Mouse (Mus musculus) forebrain, embryonic 14.5 days (tissue): ENCODE measurements at regions not wholly inside any gene's neighbourhood (a gene's known extent, or its start where the extent isn't known, plus 50 kb on each side); places are given as distances from the start of the nearest gene placed in this dataset.

Experiments used
- ATAC-seq: fragments of 200-750 bp; cut with Nextera tagmentation; 2 replicates; pipeline ENCODE4 v1.8.0; 2017; ENCODE audit warnings: mild to moderate bottlenecking, moderate library complexity
- DNase-seq: peaks from one replicate; pipeline ENCODE4 v3.0.0-alpha.2; 2015; ENCODE audit warnings: low spot score
- H3K27ac ChIP-seq: fragments of 300-500 bp; sonication (generic); 2 replicates; pipeline ENCODE4 v1.5.1; 2014; ENCODE audit warnings: low read depth, mild to moderate bottlenecking, control low read depth, low read length, moderate library complexity
- H3K27me3 ChIP-seq: fragments of 300-500 bp; sonication (generic); replicated peaks from 2 replicates; pipeline ENCODE4 v1.6.1; 2014; ENCODE audit warnings: low read length, control low read depth, mixed read lengths; ENCODE audit not compliant: control insufficient read depth, insufficient read depth
- H3K36me3 ChIP-seq: fragments of 300-500 bp; sonication (generic); 2 replicates; pipeline ENCODE4 v1.6.1; 2014; ENCODE audit warnings: low read length, control low read depth; ENCODE audit not compliant: control insufficient read depth, insufficient read depth
- H3K4me1 ChIP-seq: fragments of 300-500 bp; sonication (generic); 2 replicates; pipeline ENCODE4 v1.6.1; 2014; ENCODE audit warnings: antibody characterized with exemption, low read length, control low read depth; ENCODE audit not compliant: control insufficient read depth, insufficient read depth
- H3K4me2 ChIP-seq: fragments of 300-500 bp; sonication (generic); 2 replicates; pipeline ENCODE4 v1.6.1; 2014; ENCODE audit warnings: mild to moderate bottlenecking, control low read depth, low read length
- H3K4me3 ChIP-seq: fragments of 300-500 bp; sonication (generic); 2 replicates; pipeline ENCODE4 v1.5.1; 2014; ENCODE audit warnings: low read depth, low read length, control low read depth
- H3K9ac ChIP-seq: fragments of 300-500 bp; sonication (generic); 2 replicates; pipeline ENCODE4 v1.6.1; 2014; ENCODE audit warnings: mild to moderate bottlenecking, low read length, control low read depth, moderate library complexity
- H3K9me3 ChIP-seq: fragments of 300-500 bp; sonication (generic); replicated peaks from 2 replicates; pipeline ENCODE4 v1.6.1; 2016; ENCODE audit warnings: low read length, control low read depth, mixed read lengths; ENCODE audit not compliant: control insufficient read depth
- WGBS: fragments of 180-500 bp; shearing (Covaris S2); extraction: QIAGEN DNeasy Blood & Tissue Kit; methylation state at CpG from one replicate; pipeline ENCODE4 v1.1.7; 2014; 5-methylcytosine and 5-hydroxymethylcytosine counted together

DNA sequence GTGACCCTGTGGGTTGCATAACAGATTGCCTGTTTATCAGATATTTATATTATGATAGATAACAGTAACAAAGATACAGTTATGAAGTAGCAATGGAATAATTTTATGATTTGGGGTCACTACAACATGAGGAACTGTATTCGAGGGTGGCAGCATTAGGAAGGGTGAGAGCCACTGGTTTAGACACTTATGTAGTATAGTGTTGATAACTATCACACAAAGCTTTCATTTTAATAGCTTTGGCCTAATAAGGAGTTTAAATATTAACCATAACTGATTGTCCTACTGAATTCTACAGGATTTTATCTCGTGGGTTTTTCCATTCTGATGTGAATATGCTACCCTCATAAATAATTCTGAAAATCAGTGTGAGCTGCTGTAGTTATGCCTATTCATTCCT is 538.6 kb upstream of the Cited2 start:
- Histone ChIP-seq H3K27me3 (no peaks in the 10 kb centered on the region), H3K9ac (no peak overlapping the region), H3K4me2 (no peak overlapping the region), H3K9me3 (no peaks in the 10 kb centered on the region), H3K4me1 (peaks cover 3% of the 10 kb centered on the region; the same call in 1 of the 2 replicates), H3K4me3 (no peak overlapping the region), H3K36me3 (no peaks in the 10 kb centered on the region), H3K27ac (no peak overlapping the region)
- ATAC-seq (no peak), DNase-seq (no peak)
- WGBS: 68% methylated on average over 2 of the region's 2 CpGs

- Histone ChIP-seq H3K9me3 (no peaks in the 10 kb centered on the region), H3K9ac (no peak overlapping the region), H3K27ac (no peak overlapping the region), H3K4me1 (no peaks in the 10 kb centered on the region), H3K4me3 (no peak overlapping the region), H3K4me2 (no peak overlapping the region), H3K36me3 (no peaks in the 10 kb centered on the region), H3K27me3 (no peaks in the 10 kb centered on the region)
- 69% methylated on average over 12 of the region's 12 CpGs for WGBS
- DNase-seq (no peak), ATAC-seq (no peak)
Measured at GRCm38 (mm10) chr10:17196205-17196604, 526.8 kb upstream of the Cited2 start.

DNA sequence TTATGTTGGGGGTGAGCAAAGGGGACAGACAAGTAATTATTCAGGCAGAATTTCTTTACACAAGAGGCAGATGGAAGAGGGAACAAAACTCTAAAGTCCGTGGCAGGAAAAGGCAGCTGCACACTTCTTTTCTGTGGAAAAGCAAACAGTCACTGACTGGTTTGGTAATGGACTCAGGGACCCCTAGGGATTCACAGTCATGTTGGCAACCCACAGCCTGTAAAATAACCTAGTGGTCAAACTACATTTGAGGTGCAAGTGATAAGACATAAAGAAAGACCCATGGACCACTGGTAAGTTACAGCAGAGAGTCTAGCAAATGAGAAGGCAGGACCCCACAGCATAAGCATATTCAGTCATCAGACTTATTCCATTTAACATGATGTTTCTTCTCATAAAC is 526.4 kb upstream of the Cited2 start:
- DNase-seq: no peak
- no peak for ATAC-seq
- Histone ChIP-seq H3K4me2 (no peak overlapping the region), H3K9ac (no peak overlapping the region), H3K36me3 (no peaks in the 10 kb centered on the region), H3K4me3 (no peak overlapping the region), H3K27ac (no peak overlapping the region), H3K27me3 (no peaks in the 10 kb centered on the region), H3K4me1 (peaks cover 2% of the 10 kb centered on the region; the same call in 1 of the 2 replicates), H3K9me3 (no peaks in the 10 kb centered on the region)
- 28% methylated on average over 1 of the region's 1 CpGs for WGBS

- H3K4me1 ChIP-seq: peaks cover 10% of the 10 kb centered on the region; the same call in 1 of the 2 replicates
- no peaks in the 10 kb centered on the region for H3K27me3 ChIP-seq
- H3K4me3 ChIP-seq: no peak overlapping the region
- no peak for DNase-seq
- H3K27ac ChIP-seq: no peak overlapping the region
- WGBS: 61% methylated on average over 8 of the region's 8 CpGs
- H3K9me3 ChIP-seq: no peaks in the 10 kb centered on the region
- no peak for ATAC-seq
- H3K4me2 ChIP-seq: no peak overlapping the region
- no peaks in the 10 kb centered on the region for H3K36me3 ChIP-seq
- H3K9ac ChIP-seq: no peak overlapping the region
Measured at GRCm38 (mm10) chr10:17200524-17201426, 522.2 kb upstream of the Cited2 start.

DNA sequence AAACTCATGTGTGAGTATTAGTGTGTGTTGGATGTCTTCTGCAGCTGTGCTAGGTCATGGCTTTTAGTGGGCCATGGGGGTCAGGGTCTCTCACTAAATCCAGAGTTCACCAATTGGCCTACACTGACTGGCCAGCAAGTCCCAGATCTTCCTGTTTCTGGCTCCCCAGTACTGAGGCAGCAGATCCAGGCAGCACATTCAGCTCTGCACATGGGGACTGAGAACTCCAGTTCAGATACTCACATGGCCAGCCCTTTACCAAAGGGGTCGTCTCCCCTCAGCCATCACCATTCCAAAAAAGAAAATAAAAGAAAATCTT is 521.6 kb upstream of the Cited2 start:
- no peaks in the 10 kb centered on the region for H3K27me3 ChIP-seq
- H3K4me3 ChIP-seq: no peak overlapping the region
- no peak for DNase-seq
- no peaks in the 10 kb centered on the region for H3K9me3 ChIP-seq
- no peak for ATAC-seq
- H3K4me2 ChIP-seq: no peak overlapping the region
- H3K9ac ChIP-seq: no peak overlapping the region
- 82% methylated on average over 1 of the region's 1 CpGs for WGBS
- H3K36me3 ChIP-seq: no peaks in the 10 kb centered on the region
- H3K4me1 ChIP-seq: peaks cover 10% of the 10 kb centered on the region; the same call in 1 of the 2 replicates
- H3K27ac ChIP-seq: no peak overlapping the region

- H3K9me3 ChIP-seq: no peaks in the 10 kb centered on the region
- H3K4me2 ChIP-seq: 0 out of 2 replicates have a peak overlapping the region, but pooled peaks have one; percentile 5
- DNase-seq (peak; percentile 94), ATAC-seq (peak; percentile 93)
- WGBS: 0% methylated on average over 4 of the region's 4 CpGs
- H3K9ac ChIP-seq: peak overlapping the region; percentile 21; the same call in 1 of the 2 replicates
- H3K36me3 ChIP-seq: no peaks in the 10 kb centered on the region
- peak overlapping the region; percentile 77 for H3K27ac ChIP-seq
- no peaks in the 10 kb centered on the region for H3K27me3 ChIP-seq
- H3K4me3 ChIP-seq: no peak overlapping the region
- H3K4me1 ChIP-seq: peaks cover 10% of the 10 kb centered on the region; the same call in 1 of the 2 replicates
Measured at GRCm38 (mm10) chr10:17202556-17203415, 520.2 kb upstream of the Cited2 start.

DNA sequence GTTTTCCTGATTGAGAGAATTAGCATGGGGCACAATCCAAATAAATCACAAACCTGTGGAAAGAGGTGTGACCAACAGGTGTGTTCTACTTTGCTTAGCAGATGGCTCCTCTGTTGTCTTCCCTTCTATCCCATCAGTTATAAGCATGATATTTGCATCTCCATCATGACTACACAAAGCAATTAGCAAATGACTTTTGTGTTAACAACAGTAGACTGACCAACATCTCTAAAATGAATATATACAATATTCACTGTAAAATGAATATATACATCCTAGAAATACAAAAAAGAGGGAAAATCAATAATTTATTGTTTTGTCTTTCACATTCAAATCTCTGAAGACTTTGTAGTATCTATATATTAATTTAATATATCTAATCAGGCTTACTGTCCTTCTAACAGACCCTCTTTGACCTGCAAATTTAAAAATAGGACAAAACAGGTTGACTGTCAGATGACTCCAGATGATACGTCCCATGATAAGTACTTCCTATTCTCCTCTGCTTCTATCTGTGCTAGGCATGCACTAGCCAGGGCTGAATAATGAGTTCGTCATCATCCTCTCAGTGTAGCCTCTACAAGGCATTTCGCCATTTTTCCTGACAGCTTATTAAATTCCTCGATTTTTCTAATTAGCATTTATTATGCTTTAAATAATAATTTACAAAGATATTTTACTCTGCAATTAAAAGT is 519.5 kb upstream of the Cited2 start:
- WGBS: 43% methylated on average over 4 of the region's 4 CpGs
- no peak overlapping the region for H3K4me3 ChIP-seq
- no peak overlapping the region for H3K9ac ChIP-seq
- ATAC-seq: peak; percentile 50
- peaks cover 10% of the 10 kb centered on the region; the same call in 1 of the 2 replicates for H3K4me1 ChIP-seq
- H3K9me3 ChIP-seq: no peaks in the 10 kb centered on the region
- peak; percentile 44 for DNase-seq
- H3K36me3 ChIP-seq: no peaks in the 10 kb centered on the region
- H3K4me2 ChIP-seq: no peak overlapping the region
- no peak overlapping the region; the same call in 1 of the 2 replicates for H3K27ac ChIP-seq
- no peaks in the 10 kb centered on the region for H3K27me3 ChIP-seq

DNA sequence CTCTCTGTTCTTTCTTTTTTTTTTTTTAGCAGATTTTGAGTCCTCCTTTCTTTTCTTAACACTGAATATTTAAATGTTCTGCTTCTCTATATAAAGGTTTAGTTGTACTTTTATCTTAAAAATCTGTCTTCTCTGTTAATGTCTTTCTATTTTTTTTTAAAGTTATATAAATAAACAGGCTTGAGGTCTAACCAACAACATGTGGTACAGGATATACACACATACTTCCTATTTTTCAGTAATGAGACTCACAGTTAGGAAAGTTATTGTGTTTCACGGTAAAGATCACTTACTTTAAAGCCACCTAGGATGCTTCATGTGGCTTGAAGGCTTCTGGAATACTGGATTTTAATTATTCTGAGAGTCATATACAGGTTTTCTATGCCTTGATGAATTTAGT is 518.9 kb upstream of the Cited2 start:
- H3K27me3 ChIP-seq: no peaks in the 10 kb centered on the region
- H3K36me3 ChIP-seq: no peaks in the 10 kb centered on the region
- no peak overlapping the region for H3K4me2 ChIP-seq
- no peak overlapping the region for H3K27ac ChIP-seq
- DNase-seq: no peak
- no peak for ATAC-seq
- H3K4me3 ChIP-seq: no peak overlapping the region
- 48% methylated on average over 1 of the region's 1 CpGs for WGBS
- no peaks in the 10 kb centered on the region for H3K9me3 ChIP-seq
- no peak overlapping the region for H3K9ac ChIP-seq
- H3K4me1 ChIP-seq: peaks cover 10% of the 10 kb centered on the region; the same call in 1 of the 2 replicates
